Mouse (Mus musculus) G1E (cell line): ENCODE results near the gene Acaca. TPM values are rescaled to one million over a fixed set of nuclear protein-coding genes. Genes with fewer than 3 reads are reported as not detected.

Source experiments
- ATAC-seq: 2 replicates; pipeline ENCODE4 v1.8.0; 2016; ENCODE audit warnings: mild to moderate bottlenecking; ENCODE audit not compliant: insufficient number of reproducible peaks, poor library complexity, low FRiP score, severe bottlenecking; ENCODE audit errors: extremely low read depth
- DNase-seq: peaks from one replicate; pipeline ENCODE4 v3.0.0; 2012; ENCODE audit warnings: low spot score
- H3K27me3 ChIP-seq: 2 replicates; pipeline ENCODE4 v1.6.1; 2012; ENCODE audit warnings: mild to moderate bottlenecking, low read length, inconsistent platforms; ENCODE audit not compliant: insufficient read depth
- H3K36me3 ChIP-seq: replicated peaks from 2 replicates; pipeline ENCODE3; 2012; ENCODE audit warnings: mild to moderate bottlenecking, inconsistent platforms
- H3K4me1 ChIP-seq: 2 replicates; pipeline ENCODE4 v1.6.1; 2012; ENCODE audit warnings: low read depth, low read length, inconsistent platforms, mixed read lengths; ENCODE audit not compliant: insufficient read depth
- H3K4me3 ChIP-seq: 2 replicates; pipeline ENCODE4 v1.5.1; 2012; ENCODE audit warnings: low read depth, mild to moderate bottlenecking, inconsistent platforms, low read length, moderate library complexity, mixed read lengths
- H3K9me3 ChIP-seq: replicated peaks from 2 replicates; pipeline ENCODE4 v1.6.1; 2012; ENCODE audit warnings: inconsistent platforms
- CTCF ChIP-seq: IDR thresholded peaks from 2 replicates; pipeline ENCODE4 v1.5.1; 2012; ENCODE audit warnings: low read depth, low read length, inconsistent platforms, mixed read lengths
- GATA1 ChIP-seq: IDR thresholded peaks from 2 replicates; pipeline ENCODE4 v1.6.1; 2012; ENCODE audit warnings: borderline replicate concordance, low read length, inconsistent platforms, mixed read lengths
- GATA2 ChIP-seq: IDR thresholded peaks from 2 replicates; pipeline ENCODE4 v1.6.1; 2012; ENCODE audit warnings: low read depth, low read length, inconsistent platforms, borderline replicate concordance
- POLR2AphosphoS5 ChIP-seq: IDR thresholded peaks from 2 replicates; pipeline ENCODE4 v1.6.1; 2012; ENCODE audit warnings: low read depth, low read length, inconsistent platforms; ENCODE audit not compliant: insufficient replicate concordance
- TAL1 ChIP-seq: conservative IDR thresholded peaks from 2 replicates; pipeline ENCODE4 v1.6.1; 2012; ENCODE audit warnings: low read depth, low read length, inconsistent platforms, mixed read lengths
- polyA plus RNA-seq: library from polyadenylated mRNA; stranded (reverse); fragments of >175 nt; gene quantifications from 2 replicates; pipeline ENCODE4 v1.2.3, GENCODE M21; 2012
- total RNA-seq, 2 experiments: library from RNA; stranded (forward) in 1 of 2; stranded (reverse) in 1 of 2; fragments of 200-1000 nt in 1 of 2; fragments of >200 nt in 1 of 2; fragmentation: Nextera tagmentation in 1 of 2; gene quantifications; 2 replicates each; pipeline ENCODE4 v1.2.3; 2014 to 2017

Gene Acaca
- total and polyA plus RNA-seq, 3 experiments = 19.3 to 45.3 (median 37.2) TPM

DNA sequence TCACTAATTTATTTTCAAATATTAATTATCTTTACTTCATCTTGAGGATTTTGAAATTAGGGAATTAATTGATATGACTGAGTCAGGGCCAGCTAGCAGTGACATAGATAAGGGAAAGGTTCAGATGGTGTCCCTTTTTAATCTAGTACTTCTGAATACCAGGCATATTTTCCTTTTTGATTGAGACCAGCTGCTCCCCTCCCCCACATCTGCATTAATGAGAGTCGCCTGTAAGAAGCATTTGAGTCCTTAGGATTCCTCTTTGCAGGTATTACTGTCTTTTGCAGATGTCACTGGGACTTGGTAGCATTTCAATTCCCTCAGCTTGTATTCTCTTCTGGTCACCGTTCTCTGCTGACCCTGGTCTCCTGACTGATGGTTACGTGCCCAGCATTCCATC, 143.1 kb downstream of the Acaca start:
- H3K9me3 ChIP-seq = no peaks in the 10 kb centered on the region
- no peaks in the 10 kb centered on the region for H3K27me3 ChIP-seq
- ATAC-seq (no peak), DNase-seq (no peak)
- TF ChIP-seq POLR2AphosphoS5 (no peak), CTCF (no peak), GATA2 (no peak), GATA1 (no peak), TAL1 (no peak)
- no peaks in the 10 kb centered on the region for H3K4me1 ChIP-seq
- no peak overlapping the region for H3K4me3 ChIP-seq
- H3K36me3 ChIP-seq = peaks cover 81% of the 10 kb centered on the region

DNA sequence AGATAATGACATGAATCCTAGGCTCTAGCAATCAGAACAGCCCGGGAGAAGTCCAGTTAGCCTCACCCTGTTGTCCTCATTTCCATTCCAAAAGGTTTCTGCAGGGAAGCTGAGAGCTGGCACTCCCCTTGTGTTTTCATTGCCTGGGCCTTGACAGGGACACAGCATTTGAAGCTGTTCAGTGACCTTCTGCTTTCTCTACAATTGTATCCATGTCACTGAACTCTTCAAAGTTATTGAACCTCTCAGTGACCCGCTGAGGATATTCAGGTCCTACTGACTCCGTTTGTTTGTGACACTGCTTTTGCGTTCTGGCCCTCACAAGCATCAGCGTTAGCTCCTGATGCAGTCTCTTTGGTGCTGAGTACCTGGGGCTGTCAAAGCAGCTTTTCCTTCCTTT, 147.5 kb downstream of the Acaca start:
- H3K4me3 ChIP-seq = no peak overlapping the region
- H3K27me3 ChIP-seq = no peaks in the 10 kb centered on the region
- no peaks in the 10 kb centered on the region for H3K4me1 ChIP-seq
- ATAC-seq = no peak
- H3K9me3 ChIP-seq = no peaks in the 10 kb centered on the region
- peaks cover 81% of the 10 kb centered on the region for H3K36me3 ChIP-seq
- TF ChIP-seq TAL1 (no peak), CTCF (no peak), GATA1 (no peak), GATA2 (no peak), POLR2AphosphoS5 (no peak)
- DNase-seq = no peak

DNA sequence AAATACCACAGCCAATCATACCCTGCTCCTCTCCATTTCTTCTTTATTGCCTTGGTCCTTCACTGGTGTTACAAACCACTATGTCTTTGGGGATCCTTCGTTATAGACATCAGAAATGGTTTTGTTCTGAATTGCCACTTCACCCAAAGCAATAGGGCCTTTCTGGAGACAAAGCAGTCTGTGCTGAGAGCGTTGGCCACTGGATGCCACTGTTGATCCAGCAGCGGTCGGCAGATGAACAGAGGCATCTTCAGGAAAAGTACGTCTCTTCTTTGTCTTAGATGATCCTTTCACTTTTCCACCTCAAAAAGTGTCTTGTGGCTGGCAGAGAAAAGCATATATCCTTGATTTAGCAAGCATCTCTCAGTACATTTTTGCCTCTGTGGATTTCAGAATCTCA, 151.8 kb downstream of the Acaca start:
- H3K4me1 ChIP-seq = no peaks in the 10 kb centered on the region
- no peaks in the 10 kb centered on the region for H3K9me3 ChIP-seq
- DNase-seq (no peak), ATAC-seq (no peak)
- H3K36me3 ChIP-seq = peaks cover 73% of the 10 kb centered on the region
- no peak overlapping the region for H3K4me3 ChIP-seq
- TF ChIP-seq GATA1 (no peak), TAL1 (no peak), POLR2AphosphoS5 (no peak), CTCF (no peak), GATA2 (no peak)
- H3K27me3 ChIP-seq = no peaks in the 10 kb centered on the region

DNA sequence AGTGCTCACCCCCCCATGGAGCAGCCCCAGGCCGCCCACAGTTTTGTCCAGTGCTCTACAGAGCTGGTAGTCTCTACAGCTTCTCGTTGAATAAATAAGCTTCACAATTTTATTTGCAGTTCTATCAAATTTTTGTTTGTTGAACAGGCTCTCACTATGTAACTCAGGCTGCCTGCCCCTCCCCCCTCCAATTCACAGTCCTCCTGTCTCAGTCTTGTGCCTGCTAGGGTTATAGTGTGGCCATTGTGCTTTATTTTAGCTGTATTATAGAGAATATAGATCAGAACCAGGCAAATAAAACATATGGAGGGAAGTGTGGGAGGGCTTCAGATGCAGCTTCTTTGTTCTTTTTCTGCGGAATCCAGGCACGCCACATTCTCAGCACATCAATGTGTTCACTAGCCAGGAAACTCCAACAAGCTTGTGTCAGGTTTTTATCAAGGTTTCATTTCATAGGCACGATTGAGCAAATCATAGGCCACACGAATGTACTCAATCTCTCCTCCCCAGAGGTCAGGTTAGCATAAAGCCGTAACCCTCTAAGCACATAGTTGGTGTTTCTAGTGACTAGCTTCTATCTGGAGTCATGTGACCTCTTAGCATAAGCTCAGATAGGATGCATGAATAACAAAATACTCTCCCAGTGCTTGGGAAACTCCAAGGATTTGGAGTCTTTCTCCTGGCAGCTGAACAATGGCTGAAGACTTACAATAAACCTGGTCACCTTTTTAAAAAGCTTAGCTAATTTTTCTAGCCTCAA, 153.7 kb downstream of the Acaca start:
- no peaks in the 10 kb centered on the region for H3K9me3 ChIP-seq
- DNase-seq (no peak), ATAC-seq (no peak)
- H3K4me3 ChIP-seq = no peak overlapping the region
- peaks cover 64% of the 10 kb centered on the region for H3K36me3 ChIP-seq
- H3K27me3 ChIP-seq = no peaks in the 10 kb centered on the region
- TF ChIP-seq CTCF = no peak
- no peak for TF ChIP-seq POLR2AphosphoS5
- no peak for TF ChIP-seq GATA2
- no peak for TF ChIP-seq TAL1
- TF ChIP-seq GATA1 = no peak
- H3K4me1 ChIP-seq = no peaks in the 10 kb centered on the region

DNA sequence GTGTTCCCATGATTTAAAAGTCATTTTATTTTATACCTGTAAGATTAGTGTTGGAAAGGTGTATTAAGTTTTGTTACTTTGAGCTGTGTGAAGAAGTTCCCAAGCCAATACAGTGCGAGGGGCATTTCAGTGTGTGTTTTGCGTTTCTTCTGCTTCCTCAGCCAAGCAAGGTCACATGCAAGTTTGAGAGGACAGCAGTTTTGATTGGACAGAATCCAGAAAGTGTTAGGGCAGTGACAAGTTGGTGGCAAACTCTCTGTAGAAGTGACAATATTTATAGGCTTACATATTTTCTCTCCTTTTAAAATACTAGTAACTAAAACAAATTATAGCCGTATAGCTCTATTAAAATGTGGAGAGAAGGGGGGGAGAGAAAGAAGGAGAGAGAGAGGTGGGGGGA, 161.3 kb downstream of the Acaca start:
- Histone ChIP-seq H3K4me3 (no peak overlapping the region), H3K4me1 (no peaks in the 10 kb centered on the region), H3K9me3 (no peaks in the 10 kb centered on the region), H3K27me3 (no peaks in the 10 kb centered on the region), H3K36me3 (peaks cover 50% of the 10 kb centered on the region)
- TF ChIP-seq POLR2AphosphoS5 = no peak
- TF ChIP-seq CTCF = no peak
- TF ChIP-seq GATA2 = no peak
- no peak for TF ChIP-seq TAL1
- DNase-seq = no peak
- no peak for ATAC-seq

DNA sequence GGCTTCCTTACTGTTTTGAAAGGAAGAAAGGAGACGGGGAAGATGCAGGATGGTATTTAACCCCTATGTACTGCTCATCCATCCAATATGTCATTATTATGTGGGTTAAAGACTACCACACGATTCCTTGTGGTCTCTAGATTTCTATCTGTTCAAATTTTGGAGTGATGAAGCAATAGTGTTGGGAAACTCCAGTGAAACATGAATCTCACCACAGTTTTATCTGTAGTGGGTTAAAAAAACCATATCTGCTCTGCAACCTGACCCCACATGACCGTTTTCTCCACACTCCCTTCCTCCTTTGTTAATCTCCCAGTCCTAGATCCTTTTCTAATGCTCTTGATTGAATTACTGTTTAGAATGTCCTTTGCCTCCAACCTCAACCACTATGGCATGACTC, 163.1 kb downstream of the Acaca start:
- ATAC-seq = no peak
- peaks cover 56% of the 10 kb centered on the region for H3K36me3 ChIP-seq

DNA sequence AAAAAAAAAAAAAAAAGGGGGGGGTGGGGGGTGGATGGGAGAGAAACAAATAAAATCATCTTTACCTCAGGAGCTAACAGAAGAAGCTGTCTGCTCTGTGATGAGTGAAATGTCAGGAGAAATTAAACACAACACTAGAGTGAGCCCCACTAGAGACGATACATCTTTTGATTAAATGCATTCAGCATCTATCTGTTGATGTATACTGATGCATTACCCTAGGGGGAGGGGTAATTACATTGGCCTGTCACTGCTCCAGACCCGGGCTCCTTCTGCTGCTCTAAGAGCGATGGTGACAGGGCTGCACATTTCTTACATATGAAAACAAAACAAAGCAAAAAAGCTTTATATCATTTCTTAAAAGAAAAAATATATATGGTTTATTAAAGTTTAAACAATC, 163.8 kb downstream of the Acaca start:
- DNase-seq = no peak
- Histone ChIP-seq H3K36me3 (peaks cover 58% of the 10 kb centered on the region), H3K4me1 (no peaks in the 10 kb centered on the region), H3K4me3 (no peak overlapping the region), H3K9me3 (no peaks in the 10 kb centered on the region), H3K27me3 (no peaks in the 10 kb centered on the region)
- no peak for TF ChIP-seq GATA2
- no peak for TF ChIP-seq GATA1
- TF ChIP-seq TAL1 = no peak
- TF ChIP-seq POLR2AphosphoS5 = no peak
- no peak for TF ChIP-seq CTCF
- no peak for ATAC-seq

More for the DNA sequence above, 163.1 kb downstream of the Acaca start:
- Histone ChIP-seq H3K4me3 (no peak overlapping the region), H3K27me3 (no peaks in the 10 kb centered on the region), H3K9me3 (no peaks in the 10 kb centered on the region), H3K4me1 (no peaks in the 10 kb centered on the region)
- DNase-seq = no peak
- TF ChIP-seq POLR2AphosphoS5 (no peak), TAL1 (no peak), GATA2 (no peak), CTCF (no peak), GATA1 (no peak)
